Mouse (Mus musculus) hindbrain, embryonic 14.5 days (tissue): ENCODE results near the gene Alg12. TPM values are rescaled to one million over a fixed set of nuclear protein-coding genes. Genes with fewer than 3 reads are reported as not detected.

Experiments used
- ATAC-seq: fragments of 200-750 bp; cut with Nextera tagmentation; 2 replicates; pipeline ENCODE4 v1.8.0; 2017; ENCODE audit warnings: moderate number of reproducible peaks, mild to moderate bottlenecking, moderate TSS enrichment, moderate library complexity; ENCODE audit not compliant: low FRiP score
- DNase-seq: peaks from one replicate; pipeline ENCODE4 v3.0.0-alpha.2; 2015; ENCODE audit warnings: low spot score
- H3K27ac ChIP-seq: fragments of 300-500 bp; sonication (generic); 2 replicates; pipeline ENCODE4 v1.5.1; 2014; ENCODE audit warnings: mild to moderate bottlenecking, moderate library complexity
- H3K27me3 ChIP-seq: fragments of 300-500 bp; sonication (generic); 2 replicates; pipeline ENCODE4 v1.6.1; 2014; ENCODE audit warnings: mild to moderate bottlenecking, low read length, mixed read lengths; ENCODE audit not compliant: control insufficient read depth, insufficient read depth
- H3K36me3 ChIP-seq: fragments of 300-500 bp; sonication (generic); replicated peaks from 2 replicates; pipeline ENCODE4 v1.6.1; 2014; ENCODE audit not compliant: control insufficient read depth, insufficient read depth
- H3K4me1 ChIP-seq: fragments of 300-500 bp; sonication (generic); replicated peaks from 2 replicates; pipeline ENCODE4 v1.6.1; 2014; ENCODE audit warnings: antibody characterized with exemption, low read length, mixed read lengths; ENCODE audit not compliant: control insufficient read depth, insufficient read depth
- H3K4me2 ChIP-seq: fragments of 300-500 bp; sonication (generic); replicated peaks from 2 replicates; pipeline ENCODE4 v1.6.1; 2014; ENCODE audit warnings: mild to moderate bottlenecking, moderate library complexity
- H3K4me3 ChIP-seq: fragments of 300-500 bp; sonication (generic); replicated peaks from 2 replicates; pipeline ENCODE4 v1.5.1; 2014; ENCODE audit warnings: mild to moderate bottlenecking, low read length
- H3K9ac ChIP-seq: fragments of 300-500 bp; sonication (generic); 2 replicates; pipeline ENCODE4 v1.6.1; 2014
- H3K9me3 ChIP-seq: fragments of 300-500 bp; sonication (generic); 2 replicates; pipeline ENCODE4 v1.6.1; 2016; ENCODE audit warnings: low read length; ENCODE audit not compliant: control insufficient read depth
- WGBS: fragments of 180-500 bp; shearing (Covaris S2); extraction: QIAGEN DNeasy Blood & Tissue Kit; methylation state at CpG from one replicate; pipeline ENCODE4 v1.1.7; 2014; 5-methylcytosine and 5-hydroxymethylcytosine counted together
- polyA plus RNA-seq: library from polyadenylated mRNA; unstranded; fragments of >200 nt; fragmentation: Nextera tagmentation; extraction: Ambion mirVana; gene quantifications from 2 replicates; pipeline ENCODE4 v1.2.1, GENCODE M21; 2014

The Alg12 gene
- polyA plus RNA-seq, 1 experiment from 2014 or later: 9.0 TPM

GRCm38 (mm10) chr15:88862881-88863694, 44.0 kb upstream of the Alg12 start:
- H3K4me3 ChIP-seq: peak overlapping the region; percentile 97
- peaks cover 22% of the 10 kb centered on the region for H3K4me1 ChIP-seq
- H3K27ac ChIP-seq: peak overlapping the region; percentile 98
- H3K9me3 ChIP-seq: no peaks in the 10 kb centered on the region
- WGBS: under 1% methylated on average over 88 of the region's 98 CpGs
- ATAC-seq (0 out of 2 replicates have a peak, but pooled peaks have one; percentile 2), DNase-seq (peak; percentile 34)
- peak overlapping the region; percentile 94 for H3K9ac ChIP-seq
- peaks cover 31% of the 10 kb centered on the region for H3K36me3 ChIP-seq
- peak overlapping the region; percentile 88 for H3K4me2 ChIP-seq
- H3K27me3 ChIP-seq: no peaks in the 10 kb centered on the region

- H3K9ac ChIP-seq: peak within 1 kb of the TSS; percentile 94
- H3K36me3 ChIP-seq: peaks cover 28% of the 10 kb centered on the region
- peak; percentile 87 for ATAC-seq
- H3K9me3 ChIP-seq: no peaks in the 10 kb centered on the region
- WGBS: under 1% methylated on average over 106 of the region's 107 CpGs
- peak within 1 kb of the TSS; percentile 97 for H3K4me3 ChIP-seq
- no peaks in the 10 kb centered on the region for H3K27me3 ChIP-seq
- peak; percentile 99 for DNase-seq
- H3K4me2 ChIP-seq: peak within 1 kb of the TSS; percentile 88
- H3K4me1 ChIP-seq: peaks cover 22% of the 10 kb centered on the region
- peak within 1 kb of the TSS; percentile 98 for H3K27ac ChIP-seq
These were observed 42.9 kb upstream of the Alg12 start, which contains the start of gene Pim3 for GRCm38 (mm10) chr15:88861772-88862622. Pim3 (plus strand) TSS chr15:88862186.

GRCm38 (mm10) chr15:88860781-88861180, 41.7 kb upstream of the Alg12 start:
- H3K4me1 ChIP-seq: peaks cover 22% of the 10 kb centered on the region
- peaks cover 16% of the 10 kb centered on the region for H3K36me3 ChIP-seq
- no peak overlapping the region for H3K4me3 ChIP-seq
- no peak for ATAC-seq
- H3K27me3 ChIP-seq: no peaks in the 10 kb centered on the region
- H3K27ac ChIP-seq: no peak overlapping the region
- DNase-seq: no peak
- no peak overlapping the region for H3K9ac ChIP-seq
- no peak overlapping the region for H3K4me2 ChIP-seq
- no peaks in the 10 kb centered on the region for H3K9me3 ChIP-seq
- 97% methylated on average over 3 of the region's 3 CpGs for WGBS

- WGBS: 68% methylated on average over 8 of the region's 8 CpGs
These were observed 40.3 kb upstream of the Alg12 start for GRCm38 (mm10) chr15:88859206-88859970.

GRCm38 (mm10) chr15:88858707-88859106, 39.6 kb upstream of the Alg12 start:
- 86% methylated on average over 2 of the region's 2 CpGs for WGBS
- Histone ChIP-seq H3K4me2 (no peak overlapping the region), H3K4me3 (no peak overlapping the region), H3K27me3 (no peaks in the 10 kb centered on the region), H3K9ac (no peak overlapping the region), H3K27ac (no peak overlapping the region), H3K36me3 (no peaks in the 10 kb centered on the region), H3K4me1 (peaks cover 4% of the 10 kb centered on the region), H3K9me3 (no peaks in the 10 kb centered on the region)
- no peak for DNase-seq
- ATAC-seq: no peak

More at GRCm38 (mm10) chr15:88859206-88859970, 40.3 kb upstream of the Alg12 start:
- no peak overlapping the region for H3K4me2 ChIP-seq
- H3K9me3 ChIP-seq: no peaks in the 10 kb centered on the region
- no peak overlapping the region for H3K4me3 ChIP-seq
- H3K36me3 ChIP-seq: peaks cover 2% of the 10 kb centered on the region
- DNase-seq (no peak), ATAC-seq (no peak)
- H3K9ac ChIP-seq: no peak overlapping the region
- peaks cover 9% of the 10 kb centered on the region for H3K4me1 ChIP-seq
- no peak overlapping the region for H3K27ac ChIP-seq
- H3K27me3 ChIP-seq: no peaks in the 10 kb centered on the region

GRCm38 (mm10) chr15:88858141-88858541, 39.0 kb upstream of the Alg12 start:
- peaks cover 4% of the 10 kb centered on the region for H3K4me1 ChIP-seq
- H3K27ac ChIP-seq: no peak overlapping the region
- H3K36me3 ChIP-seq: no peaks in the 10 kb centered on the region
- DNase-seq: no peak
- no peaks in the 10 kb centered on the region for H3K27me3 ChIP-seq
- H3K9ac ChIP-seq: no peak overlapping the region
- no peak overlapping the region for H3K4me3 ChIP-seq
- 91% methylated on average over 3 of the region's 3 CpGs for WGBS
- H3K9me3 ChIP-seq: no peaks in the 10 kb centered on the region
- H3K4me2 ChIP-seq: no peak overlapping the region
- ATAC-seq: no peak

GRCm38 (mm10) chr15:88857361-88857760, 38.2 kb upstream of the Alg12 start:
- WGBS: 95% methylated on average over 7 of the region's 7 CpGs

GRCm38 (mm10) chr15:88856613-88857012, 37.5 kb upstream of the Alg12 start:
- no peak for ATAC-seq
- DNase-seq: no peak
- Histone ChIP-seq H3K4me3 (no peak overlapping the region), H3K9ac (no peak overlapping the region), H3K27ac (no peak overlapping the region), H3K36me3 (no peaks in the 10 kb centered on the region), H3K4me1 (peaks cover 4% of the 10 kb centered on the region), H3K9me3 (no peaks in the 10 kb centered on the region), H3K4me2 (no peak overlapping the region), H3K27me3 (no peaks in the 10 kb centered on the region)
- 87% methylated on average over 5 of the region's 5 CpGs for WGBS

More at GRCm38 (mm10) chr15:88857361-88857760, 38.2 kb upstream of the Alg12 start:
- no peak overlapping the region for H3K4me3 ChIP-seq
- no peak overlapping the region for H3K4me2 ChIP-seq
- H3K27ac ChIP-seq: no peak overlapping the region
- no peak for DNase-seq
- no peaks in the 10 kb centered on the region for H3K9me3 ChIP-seq
- no peak for ATAC-seq
- H3K4me1 ChIP-seq: peaks cover 4% of the 10 kb centered on the region
- H3K9ac ChIP-seq: no peak overlapping the region
- no peaks in the 10 kb centered on the region for H3K36me3 ChIP-seq
- no peaks in the 10 kb centered on the region for H3K27me3 ChIP-seq
